In genomic region chr16:13419752-13420151, GRCm38 (mm10) we compare ENCODE assay signal across 23 mouse cellular contexts.
DNase-seq lines count a peak whose midpoint lies in the region; ATAC-seq and TF ChIP-seq lines count a peak whose summit lies in the region.
"Had no signal": no experiment of that assay in that cellular context is flagged by ENCODE, and none has a peak within 500 bp of the region (broad histone marks: within the 10 kb centered on the region; RNA-seq: fewer than 3 reads in every experiment).

No protein-coding gene starts in this region.

- TF ChIP-seq EP300 in MEL (IDR thresholded peaks at IDR 0.05; ENCODE audit: low read depth in 1 of 2, low read length in 2 of 2) = peak; percentile 98 to 99

- H3K4me1 ChIP-seq in MEL (ENCODE audit: control insufficient read depth in 1 of 2, insufficient read depth in 2 of 2, low read length in 2 of 2) = peaks cover 29 to 73% of the 10 kb centered on the region in 2 experiments
- no peaks in the 10 kb centered on the region for H3K4me1 ChIP-seq in forebrain, embryonic 15.5 days
- H3K4me1 ChIP-seq: embryonic facial prominence, embryonic 13.5 days; forebrain, embryonic 12.5 days; hindbrain, embryonic 13.5 days had no signal

- no peak overlapping the region; a peak in 1 of 4 replicates for H3K4me3 ChIP-seq in MEL (ENCODE audit: control insufficient read depth in 1 of 2, insufficient read depth in 1 of 2, low read depth in 2 of 2, low read length in 2 of 2)
- no peak overlapping the region for H3K4me3 ChIP-seq in forebrain, embryonic 15.5 days
- H3K4me3 ChIP-seq: embryonic facial prominence, embryonic 13.5 days; forebrain, embryonic 12.5 days; gastrocnemius, adult 2 months; hindbrain, embryonic 13.5 days had no signal

- peak overlapping the region; percentile 16; the same call in 1 of the 2 replicates for H3K9ac ChIP-seq in MEL (ENCODE audit: control insufficient read depth, low read depth, low read length, poor library complexity, severe bottlenecking)
- no peak overlapping the region for H3K9ac ChIP-seq in forebrain, embryonic 15.5 days (replicated peaks)
- H3K9ac ChIP-seq: embryonic facial prominence, embryonic 13.5 days; forebrain, embryonic 12.5 days; forebrain, postnatal 0 days; hindbrain, embryonic 13.5 days had no signal

- H3K27me3 ChIP-seq in MEL (ENCODE audit: control insufficient read depth in 1 of 2, insufficient read depth in 2 of 2, low read length in 2 of 2) = no peaks in the 10 kb centered on the region
- H3K27me3 ChIP-seq in forebrain, embryonic 15.5 days = no peaks in the 10 kb centered on the region
- H3K27me3 ChIP-seq: embryonic facial prominence, embryonic 13.5 days; forebrain, embryonic 12.5 days; hindbrain, embryonic 13.5 days; Patski had no signal

- H3K27ac ChIP-seq in MEL (ENCODE audit: control insufficient read depth, low read depth, low read length) = peak overlapping the region; percentile 86
- H3K27ac ChIP-seq in forebrain, embryonic 15.5 days (replicated peaks) = no peak overlapping the region
- H3K27ac ChIP-seq: embryonic facial prominence, embryonic 13.5 days; forebrain, embryonic 12.5 days; gastrocnemius, adult 2 months; hindbrain, embryonic 13.5 days; hindbrain, postnatal 0 days had no signal

- ATAC-seq in common myeloid progenitor, adult 5-6 weeks (replicated peaks; ENCODE audit: low read depth, poor library complexity, severe bottlenecking) = peak; percentile 16; the same call in 1 of the 2 replicates
- no peak for ATAC-seq in forebrain, embryonic 15.5 days (replicated peaks)
- ATAC-seq: activated CD4-positive, CD25-positive, alpha-beta regulatory T cell, adult 4 months; forebrain, postnatal 0 days; hindbrain, postnatal 0 days; Patski had no signal

- TF ChIP-seq POLR2A in MEL (IDR thresholded peaks at IDR 0.05; ENCODE audit: control insufficient read depth in 1 of 2, insufficient read depth in 1 of 2, low read depth in 1 of 2, low read length in 2 of 2, poor library complexity in 1 of 2) = no peak; a peak in 1 of 4 replicates

- WGBS in forebrain, embryonic 15.5 days = 90% methylated on average over 2 of the region's 2 CpGs

- H3K4me2 ChIP-seq in forebrain, embryonic 15.5 days (replicated peaks) = no peak overlapping the region
- H3K4me2 ChIP-seq: embryonic facial prominence, embryonic 13.5 days; forebrain, embryonic 12.5 days; hindbrain, embryonic 13.5 days had no signal

- H3K36me3 ChIP-seq in MEL (ENCODE audit: control insufficient read depth in 1 of 2, insufficient read depth in 2 of 2, low read length in 2 of 2) = peaks cover 0 to 80% of the 10 kb centered on the region in 2 experiments; a peak in 2 of 4 replicates
- H3K36me3 ChIP-seq in forebrain, embryonic 15.5 days = no peaks in the 10 kb centered on the region
- H3K36me3 ChIP-seq: forebrain, embryonic 12.5 days had no signal

- H3K9me3 ChIP-seq in MEL (replicated peaks; ENCODE audit: insufficient read depth, low read length) = no peaks in the 10 kb centered on the region
- no peaks in the 10 kb centered on the region for H3K9me3 ChIP-seq in forebrain, embryonic 15.5 days
- H3K9me3 ChIP-seq: embryonic facial prominence, embryonic 13.5 days; forebrain, embryonic 12.5 days; hindbrain, embryonic 13.5 days had no signal

- DNase-seq in 416B (ENCODE audit: low read depth) (peak; percentile 87), MEL (ENCODE audit: low read depth, low spot score) (peak; percentile 70)
- no peak for DNase-seq in adrenal gland, postnatal 10 days
- DNase-seq in gastrocnemius, adult 18-20 months (ENCODE audit: low spot score) = no peak
- DNase-seq: adrenal gland, postnatal 36 days; B cell, adult 2 months; cerebellum, adult 2 months; cerebellum, postnatal 14 days; forebrain, postnatal 0 days; gastrocnemius, adult 2 months; gastrocnemius, postnatal 25 days; heart, adult 11 months; heart, postnatal 10 days; heart, postnatal 4 days; kidney, adult 11 months had no signal

- no peaks in the 10 kb centered on the region for H3K79me2 ChIP-seq in MEL (ENCODE audit: control insufficient read depth, insufficient read depth, low read length, poor library complexity)

- TF ChIP-seq RAD21 in MEL (IDR thresholded peaks at IDR 0.05; ENCODE audit: low read depth, low read length) = no peak

- no peak for TF ChIP-seq CTCF in MEL (IDR thresholded peaks at IDR 0.05 in 2 of 3, conservative IDR thresholded peaks at IDR 0.05 in 1 of 3; ENCODE audit: control insufficient read depth in 1 of 3, insufficient read depth in 1 of 3, low read depth in 2 of 3, low read length in 3 of 3, poor library complexity in 1 of 3, severe bottlenecking in 1 of 3)

TF ChIP-seq in MEL, 35 proteins besides CTCF, POLR2A, EP300 and RAD21:
- TF ChIP-seq GABPA (IDR thresholded peaks at IDR 0.05; ENCODE audit: low read depth, low read length) (no peak), TBP (IDR thresholded peaks at IDR 0.05; ENCODE audit: low read depth, low read length) (peak; percentile 90), POLR2AphosphoS2 (IDR thresholded peaks at IDR 0.05; ENCODE audit: low read length) (no peak), HCFC1 (IDR thresholded peaks at IDR 0.05; ENCODE audit: low read depth, low read length) (0 out of 2 replicates have a peak, but pooled peaks have one; percentile 35), ZC3H11A (IDR thresholded peaks at IDR 0.05; ENCODE audit: low read depth, low read length) (no peak), POLR2AphosphoS5 (IDR thresholded peaks at IDR 0.05; ENCODE audit: borderline replicate concordance, low read depth, low read length) (no peak), MXI1 (IDR thresholded peaks at IDR 0.05; ENCODE audit: low read depth, low read length) (peak; percentile 52; the same call in 1 of the 2 replicates), NRF1 (IDR thresholded peaks at IDR 0.05; ENCODE audit: insufficient read depth, low read depth, low read length, poor library complexity, severe bottlenecking) (no peak), MEF2A (IDR thresholded peaks at IDR 0.05; ENCODE audit: extremely low read depth, insufficient replicate concordance, low read depth, low read length, poor library complexity, severe bottlenecking) (no peak), ZKSCAN1 (IDR thresholded peaks at IDR 0.05; ENCODE audit: low read depth, low read length) (no peak), E2F4 (IDR thresholded peaks at IDR 0.05; ENCODE audit: borderline replicate concordance, low read depth, low read length) (no peak), TCF12 (IDR thresholded peaks at IDR 0.05; ENCODE audit: low read depth, low read length) (peak; percentile 88), USF1 (IDR thresholded peaks at IDR 0.05; ENCODE audit: low read depth, low read length) (no peak), ETS1 (IDR thresholded peaks at IDR 0.05; ENCODE audit: low read depth, low read length) (peak; percentile 82), BHLHE40 (IDR thresholded peaks at IDR 0.05; ENCODE audit: borderline replicate concordance, low read depth, low read length) (peak; percentile 40; the same call in 1 of the 2 replicates), RCOR1 (IDR thresholded peaks at IDR 0.05; ENCODE audit: low read depth, low read length) (peak; percentile 94), NELFE (IDR thresholded peaks at IDR 0.05; ENCODE audit: low read depth, low read length) (peak; percentile 50), MAZ (IDR thresholded peaks at IDR 0.05; ENCODE audit: low read depth, low read length) (peak; percentile 85), ZMIZ1 (IDR thresholded peaks at IDR 0.05; ENCODE audit: low read depth, low read length) (peak; percentile 75), TAL1 (IDR thresholded peaks at IDR 0.05; ENCODE audit: low read length) (peak; percentile 58), GATA1 (IDR thresholded peaks at IDR 0.05; ENCODE audit: low read depth, low read length) (peak; percentile 93), USF2 (IDR thresholded peaks at IDR 0.05; ENCODE audit: borderline replicate concordance in 1 of 2, insufficient read depth in 1 of 2, low read depth in 1 of 2, low read length in 2 of 2) (no peak), MYC (IDR thresholded peaks at IDR 0.05; ENCODE audit: low read depth, low read length) (peak; percentile 25; the same call in 1 of the 2 replicates), ZNF384 (IDR thresholded peaks at IDR 0.05; ENCODE audit: low read depth, low read length) (no peak), CHD1 (IDR thresholded peaks at IDR 0.05; ENCODE audit: low read depth, low read length) (no peak; the same call in 1 of the 2 replicates), SMC3 (IDR thresholded peaks at IDR 0.05; ENCODE audit: low read depth, low read length) (no peak), CHD2 (IDR thresholded peaks at IDR 0.05; ENCODE audit: low read length) (peak; percentile 54; the same call in 1 of the 2 replicates), KAT2A (conservative IDR thresholded peaks at IDR 0.05; ENCODE audit: low read depth, low read length) (peak; percentile 36; the same call in 1 of the 2 replicates), UBTF (IDR thresholded peaks at IDR 0.05; ENCODE audit: borderline replicate concordance, insufficient read depth, low read depth, low read length) (no peak), SIN3A (IDR thresholded peaks at IDR 0.05; ENCODE audit: low read length) (peak; percentile 82), ELF1 (IDR thresholded peaks at IDR 0.05; ENCODE audit: low read depth, low read length) (no peak), JUND (IDR thresholded peaks at IDR 0.05; ENCODE audit: low read depth, low read length) (peak; percentile 69; the same call in 1 of the 2 replicates), MAFK (IDR thresholded peaks at IDR 0.05; ENCODE audit: borderline replicate concordance, low read depth, low read length) (peak; percentile 76), MYB (IDR thresholded peaks at IDR 0.05; ENCODE audit: low read depth, low read length) (peak; percentile 93), MAX (IDR thresholded peaks at IDR 0.05; ENCODE audit: low read length) (0 out of 2 replicates have a peak, but pooled peaks have one; percentile 43)

Comparison
In these comparisons a context has a peak if more than half of its experiments do, and no peak if none do; other contexts are left out.
1. DNase-seq: peak in 416B (single experiment) and MEL (single experiment); none in adrenal gland, postnatal 10 days (single experiment) and gastrocnemius, adult 18-20 months (single experiment).